Mouse (Mus musculus): ENCODE results near the gene Plxna1. TPM values are rescaled to one million over a fixed set of nuclear protein-coding genes. Genes with fewer than 3 reads are reported as not detected.
A peak's percentile ranks its signal among the peaks of the same experiment; 100 is the strongest.

Plxna1 gene
- polyA plus RNA-seq, 1 experiment from 2014 or later, result 69.4 TPM

DNA sequence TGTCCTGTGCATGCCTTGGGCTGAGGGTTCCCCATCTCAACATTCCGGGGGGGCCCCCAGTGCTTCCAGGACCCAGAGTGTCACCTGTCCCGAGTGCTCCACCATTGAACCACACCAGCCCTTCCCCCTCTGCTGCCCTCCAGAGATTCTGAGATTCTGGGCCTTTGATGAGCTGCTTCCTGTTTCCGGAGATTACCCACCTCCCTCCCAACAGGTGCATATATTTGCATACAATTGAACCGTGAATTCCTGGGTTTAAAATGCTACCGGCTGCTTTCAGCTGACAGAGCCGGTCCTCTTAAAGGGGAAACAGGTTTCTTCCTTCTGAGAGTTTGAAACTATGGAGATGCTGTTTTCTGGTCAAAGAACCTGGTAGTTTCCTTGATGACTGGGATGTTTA, 74.3 kb downstream of the Plxna1 start:
- H3K4me2 ChIP-seq (replicated peaks), result no peak overlapping the region
- H3K4me1 ChIP-seq (replicated peaks), result peaks cover 41% of the 10 kb centered on the region
- no peak overlapping the region for H3K4me3 ChIP-seq (replicated peaks)
- no peaks in the 10 kb centered on the region for H3K36me3 ChIP-seq
- no peaks in the 10 kb centered on the region; the same call in 1 of the 2 replicates for H3K9me3 ChIP-seq
- ATAC-seq, result no peak
- 0 out of 2 replicates have a peak, but pooled peaks cover 3% of the 10 kb centered on the region for H3K27me3 ChIP-seq
- 27% methylated on average over 6 of the region's 6 CpGs for WGBS
- H3K9ac ChIP-seq (replicated peaks), result no peak overlapping the region
- no peak overlapping the region for H3K27ac ChIP-seq

DNA sequence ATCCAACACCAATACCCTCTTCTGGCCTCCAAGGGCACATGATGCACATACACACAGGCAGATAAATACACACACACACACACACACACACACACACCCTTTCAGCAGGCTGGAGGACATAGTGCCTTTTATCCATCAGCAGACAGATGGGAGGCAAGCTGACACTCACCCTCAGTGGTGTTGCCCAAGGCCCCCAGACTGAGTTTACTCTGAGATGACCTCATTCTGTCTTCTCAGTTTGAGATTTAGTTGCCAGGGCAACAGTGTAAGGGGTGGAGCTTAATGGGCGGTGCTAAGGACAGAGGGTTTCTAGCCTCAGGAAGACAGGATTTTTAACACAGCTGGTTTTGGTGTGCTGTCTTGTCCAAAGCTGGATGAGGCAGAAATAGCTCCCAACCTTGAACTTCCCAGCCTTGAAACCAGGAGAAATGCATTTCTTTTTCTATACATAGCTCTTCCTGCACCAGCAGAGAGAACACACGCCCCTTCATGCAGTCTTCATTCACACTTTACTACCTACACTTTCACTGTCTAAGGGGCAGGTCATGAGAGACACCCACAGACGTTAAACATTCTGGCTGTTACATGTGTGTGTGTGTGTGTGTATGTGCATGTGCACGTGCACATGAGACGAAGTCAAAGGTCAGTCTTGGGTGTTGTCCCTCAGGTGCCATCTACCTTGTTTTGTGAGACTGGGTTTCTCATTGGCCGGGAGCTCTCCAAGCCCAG, 75.6 kb downstream of the Plxna1 start:
- WGBS, result 48% methylated on average over 6 of the region's 6 CpGs
- peaks cover 44% of the 10 kb centered on the region for H3K4me1 ChIP-seq (replicated peaks)
- ATAC-seq, result peak; percentile 62
- H3K9ac ChIP-seq (replicated peaks), result no peak overlapping the region
- H3K27me3 ChIP-seq, result peaks cover 7% of the 10 kb centered on the region; the same call in 1 of the 2 replicates
- no peak overlapping the region for H3K4me3 ChIP-seq (replicated peaks)
- no peaks in the 10 kb centered on the region; the same call in 1 of the 2 replicates for H3K9me3 ChIP-seq
- H3K36me3 ChIP-seq, result no peaks in the 10 kb centered on the region
- H3K27ac ChIP-seq, result peak overlapping the region; percentile 53
- H3K4me2 ChIP-seq (replicated peaks), result no peak overlapping the region

DNA sequence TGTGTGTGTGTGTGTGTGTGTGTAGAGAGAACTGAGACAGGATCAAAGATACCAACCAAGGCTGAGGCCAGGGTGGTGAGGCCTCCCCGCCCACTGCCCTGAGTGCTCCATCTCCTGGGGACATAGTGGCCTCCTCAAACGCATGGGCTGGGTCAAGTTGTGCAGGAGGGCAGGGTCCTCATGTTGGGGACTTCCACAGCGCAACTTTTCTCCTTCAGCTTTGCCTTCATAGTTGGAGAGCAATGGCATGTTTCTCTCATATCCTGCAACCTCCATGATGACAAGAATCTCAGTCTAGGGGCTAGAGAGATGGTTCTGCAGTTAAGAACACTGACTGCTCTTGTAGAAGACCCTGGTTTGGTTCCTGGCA, 76.1 kb downstream of the Plxna1 start:
- Histone ChIP-seq H3K27me3 (peaks cover 7% of the 10 kb centered on the region; the same call in 1 of the 2 replicates), H3K27ac (peak overlapping the region; percentile 53)

DNA sequence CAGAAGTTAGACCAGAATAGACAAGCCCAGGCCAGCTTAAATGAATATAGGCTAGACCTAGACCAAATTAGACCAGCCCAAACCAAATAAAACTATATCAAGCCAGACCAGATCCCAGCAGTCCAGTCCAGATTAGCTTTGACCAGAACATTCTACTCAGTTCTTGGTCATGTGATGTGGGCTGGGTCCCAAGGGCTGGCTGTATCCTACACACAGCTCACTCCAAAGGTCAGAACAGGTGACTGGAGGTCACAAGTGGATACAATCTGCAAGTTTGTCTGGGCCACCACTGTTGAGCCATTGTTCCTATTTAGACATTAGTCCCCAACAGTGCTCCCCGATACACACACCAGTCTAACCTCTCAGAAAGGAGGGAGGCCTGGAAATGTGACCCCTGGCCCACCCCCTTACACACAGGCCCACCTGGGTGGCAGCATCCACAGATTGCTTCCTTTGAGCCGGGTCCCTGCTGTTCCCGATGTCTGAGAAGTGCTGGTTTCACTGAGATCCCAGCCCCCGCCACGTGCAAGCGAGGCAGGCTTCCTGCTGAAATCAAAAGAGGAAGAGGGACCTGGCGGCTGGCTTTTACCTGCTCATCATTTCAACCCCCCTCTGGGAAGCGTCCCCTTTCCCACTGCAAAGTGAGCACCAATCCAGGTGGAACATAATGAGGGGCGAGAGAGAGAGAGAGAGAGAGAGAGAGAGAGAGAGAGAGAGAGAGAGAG, 76.7 kb downstream of the Plxna1 start:
- no peak for ATAC-seq
- no peak overlapping the region for H3K9ac ChIP-seq (replicated peaks)
- H3K27ac ChIP-seq, result peak overlapping the region; percentile 53; the same call in 1 of the 2 replicates
- 51% methylated on average over 8 of the region's 9 CpGs for WGBS
- no peak overlapping the region for H3K4me3 ChIP-seq (replicated peaks)
- H3K4me1 ChIP-seq (replicated peaks), result peaks cover 44% of the 10 kb centered on the region
- H3K4me2 ChIP-seq (replicated peaks), result no peak overlapping the region
- no peaks in the 10 kb centered on the region for H3K36me3 ChIP-seq
- H3K9me3 ChIP-seq, result no peaks in the 10 kb centered on the region; the same call in 1 of the 2 replicates
- H3K27me3 ChIP-seq, result peaks cover 4% of the 10 kb centered on the region; the same call in 1 of the 2 replicates

More for the DNA sequence above, 76.1 kb downstream of the Plxna1 start:
- Histone ChIP-seq H3K9ac (replicated peaks) (no peak overlapping the region), H3K4me2 (replicated peaks) (no peak overlapping the region), H3K36me3 (no peaks in the 10 kb centered on the region), H3K4me3 (replicated peaks) (no peak overlapping the region), H3K4me1 (replicated peaks) (peaks cover 44% of the 10 kb centered on the region), H3K9me3 (no peaks in the 10 kb centered on the region; the same call in 1 of the 2 replicates)
- WGBS, result 63% methylated on average over 3 of the region's 3 CpGs
- ATAC-seq, result no peak

DNA sequence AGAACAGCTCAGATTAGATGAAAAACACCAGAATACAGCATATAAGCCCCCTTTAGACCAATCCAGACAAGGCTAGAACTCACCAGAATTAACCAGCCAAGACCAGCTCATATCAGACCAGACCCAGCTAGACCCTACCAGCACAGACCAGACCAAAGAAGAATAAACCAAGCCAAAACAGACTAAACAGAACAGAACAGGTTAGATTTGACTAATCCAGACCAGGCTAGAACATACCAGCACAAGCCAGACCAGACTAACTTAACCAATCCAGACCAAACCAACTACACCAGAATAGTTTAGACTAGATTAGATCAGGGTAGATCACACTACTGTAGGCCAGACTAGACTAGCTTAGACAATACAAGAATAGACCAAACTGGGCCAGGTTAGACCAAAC, 77.3 kb downstream of the Plxna1 start:
- no peaks in the 10 kb centered on the region for H3K36me3 ChIP-seq
- H3K4me3 ChIP-seq (replicated peaks), result no peak overlapping the region
- no peak overlapping the region for H3K4me2 ChIP-seq (replicated peaks)
- H3K4me1 ChIP-seq (replicated peaks), result peaks cover 44% of the 10 kb centered on the region
- H3K9ac ChIP-seq (replicated peaks), result no peak overlapping the region
- no peaks in the 10 kb centered on the region; the same call in 1 of the 2 replicates for H3K9me3 ChIP-seq
- no peak overlapping the region for H3K27ac ChIP-seq
- ATAC-seq, result no peak
- H3K27me3 ChIP-seq, result peaks cover 4% of the 10 kb centered on the region; the same call in 1 of the 2 replicates

DNA sequence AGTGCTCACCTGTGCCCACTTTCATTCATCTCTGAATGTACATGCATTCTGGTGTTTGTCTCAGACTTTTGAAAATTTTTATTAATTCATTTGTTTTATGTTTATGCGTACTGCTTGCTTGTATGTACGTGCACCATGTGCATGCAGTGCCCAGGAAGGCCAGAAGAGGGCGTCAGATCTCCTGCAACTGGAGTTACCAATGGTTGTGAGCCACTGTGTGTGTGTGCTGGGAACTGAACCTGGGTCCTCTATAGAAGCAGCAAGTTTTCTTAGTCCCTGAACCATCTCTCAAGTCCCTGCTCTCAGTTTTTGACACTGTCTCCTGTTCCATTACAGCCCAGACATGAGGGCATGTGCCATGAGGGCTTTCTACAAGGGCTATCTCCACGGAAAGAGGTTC, 79.3 kb downstream of the Plxna1 start:
- ATAC-seq, result no peak
- WGBS, result 95% methylated on average over 4 of the region's 4 CpGs
- Histone ChIP-seq H3K9ac (replicated peaks) (no peak overlapping the region), H3K27ac (no peak overlapping the region), H3K9me3 (no peaks in the 10 kb centered on the region; the same call in 1 of the 2 replicates), H3K36me3 (no peaks in the 10 kb centered on the region), H3K4me3 (replicated peaks) (no peak overlapping the region), H3K4me1 (replicated peaks) (peaks cover 38% of the 10 kb centered on the region), H3K4me2 (replicated peaks) (no peak overlapping the region), H3K27me3 (peaks cover 4% of the 10 kb centered on the region; the same call in 1 of the 2 replicates)

DNA sequence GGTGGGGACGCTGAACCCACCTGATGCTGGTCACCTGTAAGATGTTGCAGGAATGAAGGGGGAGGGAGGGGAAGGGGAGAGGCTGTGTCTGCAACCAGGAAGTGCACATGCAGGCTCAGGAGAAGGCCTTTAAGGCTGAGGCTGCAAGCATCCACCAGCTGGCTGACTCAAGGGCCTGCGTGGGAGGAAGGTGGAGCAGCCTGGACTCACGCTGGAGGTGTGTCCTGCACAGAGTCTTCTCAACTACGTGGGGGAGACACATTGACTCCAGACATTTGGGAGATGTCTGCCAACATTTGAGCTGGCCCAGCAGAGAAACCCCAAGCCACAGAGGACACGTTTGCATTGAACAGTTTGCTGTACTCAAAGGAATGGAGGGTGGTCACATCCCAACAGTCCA, 79.8 kb downstream of the Plxna1 start:
- 59% methylated on average over 5 of the region's 5 CpGs for WGBS
- Histone ChIP-seq H3K9me3 (no peaks in the 10 kb centered on the region; the same call in 1 of the 2 replicates), H3K36me3 (no peaks in the 10 kb centered on the region), H3K9ac (replicated peaks) (no peak overlapping the region), H3K4me2 (replicated peaks) (no peak overlapping the region), H3K4me3 (replicated peaks) (no peak overlapping the region), H3K4me1 (replicated peaks) (peaks cover 37% of the 10 kb centered on the region), H3K27me3 (peaks cover 4% of the 10 kb centered on the region; the same call in 1 of the 2 replicates), H3K27ac (no peak overlapping the region)
- no peak for ATAC-seq

DNA sequence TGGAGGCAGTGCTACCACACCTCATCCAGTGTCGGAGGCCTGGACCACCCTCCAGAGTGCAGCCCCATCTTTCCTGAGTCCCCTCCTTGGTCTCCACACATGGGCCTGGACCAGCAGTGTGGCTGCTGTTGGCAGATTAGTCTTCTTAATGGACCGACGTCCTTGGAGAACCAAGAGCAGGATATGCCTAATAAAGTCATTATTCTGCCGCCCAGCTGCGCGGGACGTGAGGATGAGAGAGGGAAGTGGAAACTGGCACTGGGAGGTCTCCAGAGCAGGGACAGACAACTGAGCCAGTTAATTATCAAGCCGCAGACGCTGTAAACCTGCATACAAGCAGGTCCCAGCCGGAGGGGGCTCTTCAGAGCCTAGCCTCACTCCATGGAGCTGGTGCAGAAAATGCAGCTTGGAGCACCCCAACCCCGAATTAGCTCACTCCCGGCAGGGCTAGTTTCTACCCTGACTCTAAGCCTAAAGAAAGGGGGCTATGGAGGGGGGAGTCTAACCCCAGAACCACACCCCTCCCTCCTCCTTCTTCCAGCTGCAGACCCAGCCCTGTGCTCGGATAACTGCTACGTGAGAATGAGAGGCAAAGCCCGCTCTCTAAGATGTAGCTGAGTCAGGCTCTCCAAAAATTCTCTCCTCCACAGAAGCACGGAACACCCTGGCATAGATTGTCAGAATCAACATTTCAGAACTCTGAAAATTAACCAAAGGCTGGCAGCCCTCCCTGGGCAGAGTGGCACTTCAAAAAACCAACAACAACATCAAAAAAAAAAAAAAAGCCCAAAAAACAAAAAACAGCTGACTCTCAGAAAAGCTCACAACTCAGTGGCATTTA, 80.7 kb downstream of the Plxna1 start:
- Histone ChIP-seq H3K4me2 (replicated peaks) (peak overlapping the region; percentile 23), H3K27ac (peak overlapping the region; percentile 56), H3K9me3 (no peaks in the 10 kb centered on the region; the same call in 1 of the 2 replicates), H3K36me3 (no peaks in the 10 kb centered on the region), H3K4me1 (replicated peaks) (peaks cover 29% of the 10 kb centered on the region), H3K4me3 (replicated peaks) (no peak overlapping the region), H3K9ac (replicated peaks) (no peak overlapping the region), H3K27me3 (peaks cover 4% of the 10 kb centered on the region; the same call in 1 of the 2 replicates)
- peak; percentile 79 for ATAC-seq
- 14% methylated on average over 16 of the region's 16 CpGs for WGBS

DNA sequence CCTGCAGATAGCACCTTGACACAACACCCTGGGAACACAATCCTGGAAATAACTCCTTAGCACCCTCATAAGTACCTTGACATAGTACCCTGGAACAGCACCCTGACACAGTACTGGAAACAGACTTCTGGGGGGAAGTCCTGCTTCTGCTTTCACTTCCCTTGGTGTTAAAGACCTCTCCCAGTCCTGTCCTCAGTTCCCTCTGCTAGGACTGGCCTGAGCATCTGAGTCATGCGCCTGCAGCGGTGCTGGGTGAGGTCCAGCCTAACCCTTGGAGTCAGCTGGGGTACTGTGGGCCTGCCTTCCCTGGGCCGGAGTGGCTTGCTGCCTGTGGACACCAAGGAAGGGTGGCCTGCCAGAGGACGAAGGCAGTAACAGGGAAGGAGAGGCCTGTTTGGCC, 81.9 kb downstream of the Plxna1 start:
- H3K4me3 ChIP-seq (replicated peaks), result no peak overlapping the region

DNA sequence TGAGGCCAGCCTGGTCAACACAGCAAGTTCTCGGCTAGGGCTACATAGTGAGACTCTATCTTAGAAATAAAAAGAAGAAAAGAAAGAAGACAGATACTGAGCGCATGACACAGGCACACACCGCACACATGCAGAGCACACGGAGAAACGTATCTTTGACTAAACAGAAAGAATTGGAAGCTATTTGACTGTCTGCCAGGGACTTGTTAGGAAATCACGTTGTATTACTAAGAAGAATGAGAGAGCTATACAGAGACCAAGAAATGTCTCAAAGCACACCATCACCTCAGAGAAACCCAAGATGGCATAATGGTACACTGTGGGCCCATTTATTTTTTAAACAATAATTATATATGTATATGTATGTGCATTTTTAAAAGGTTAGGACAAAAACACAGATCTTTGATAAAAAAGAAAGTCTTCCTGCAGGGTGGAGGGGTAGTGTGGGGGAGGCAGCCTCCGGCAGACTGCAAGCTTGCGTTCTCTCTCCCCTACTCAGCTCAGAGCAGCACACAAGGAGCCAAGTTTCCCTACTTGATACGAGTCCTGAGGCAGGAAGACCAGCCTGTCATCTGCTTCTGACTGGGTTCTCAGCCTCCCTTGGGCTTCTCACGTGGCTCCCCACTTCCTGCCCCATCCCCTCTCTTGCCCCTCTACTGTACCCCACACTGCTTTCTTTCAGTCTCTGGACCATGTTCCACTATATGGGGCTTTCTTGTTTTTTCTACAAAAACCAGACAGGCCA, 90.5 kb downstream of the Plxna1 start:
- Histone ChIP-seq H3K4me3 (replicated peaks) (no peak overlapping the region), H3K36me3 (no peaks in the 10 kb centered on the region), H3K27me3 (no peaks in the 10 kb centered on the region), H3K27ac (no peak overlapping the region), H3K4me2 (replicated peaks) (no peak overlapping the region), H3K9ac (replicated peaks) (no peak overlapping the region), H3K9me3 (no peaks in the 10 kb centered on the region), H3K4me1 (replicated peaks) (peaks cover 4% of the 10 kb centered on the region; the same call in 1 of the 2 replicates)
- no peak for ATAC-seq
- WGBS, result 80% methylated on average over 10 of the region's 10 CpGs

More for the DNA sequence above, 81.9 kb downstream of the Plxna1 start:
- Histone ChIP-seq H3K9me3 (no peaks in the 10 kb centered on the region; the same call in 1 of the 2 replicates), H3K36me3 (no peaks in the 10 kb centered on the region), H3K4me2 (replicated peaks) (no peak overlapping the region), H3K4me1 (replicated peaks) (peaks cover 18% of the 10 kb centered on the region), H3K27ac (no peak overlapping the region), H3K9ac (replicated peaks) (no peak overlapping the region), H3K27me3 (peaks cover 4% of the 10 kb centered on the region; the same call in 1 of the 2 replicates)
- ATAC-seq, result 0 out of 2 replicates have a peak, but pooled peaks have one; percentile 4
- WGBS, result 89% methylated on average over 4 of the region's 4 CpGs

DNA sequence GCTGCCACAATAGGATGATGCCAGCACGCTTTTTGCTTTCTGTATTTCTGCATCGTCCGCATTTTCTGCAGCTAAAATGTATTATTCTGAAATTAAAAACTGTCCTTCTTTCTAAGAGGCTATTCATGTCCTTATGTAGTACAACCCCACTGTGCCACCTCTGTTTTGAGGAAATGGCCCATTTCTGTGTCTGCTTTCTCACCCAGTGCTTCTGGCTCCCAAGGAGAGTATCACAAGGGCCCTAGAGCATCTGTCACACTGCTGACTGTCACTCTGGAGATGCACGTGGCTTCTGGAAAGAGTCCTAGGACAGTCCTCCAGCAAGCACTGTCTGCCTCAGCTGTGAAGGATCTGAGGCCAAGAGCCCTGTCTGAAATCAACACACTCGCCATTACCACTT, 95.2 kb downstream of the Plxna1 start:
- Histone ChIP-seq H3K36me3 (no peaks in the 10 kb centered on the region), H3K4me1 (replicated peaks) (peaks cover 7% of the 10 kb centered on the region; the same call in 1 of the 2 replicates), H3K4me2 (replicated peaks) (no peak overlapping the region), H3K27ac (peak overlapping the region; percentile 53), H3K27me3 (no peaks in the 10 kb centered on the region), H3K9me3 (no peaks in the 10 kb centered on the region), H3K9ac (replicated peaks) (no peak overlapping the region), H3K4me3 (replicated peaks) (no peak overlapping the region)
- ATAC-seq, result no peak
- 74% methylated on average over 5 of the region's 5 CpGs for WGBS
